Mouse (Mus musculus) kidney, postnatal 14 days (tissue): ENCODE measurements around the gene Txndc11.
A peak's percentile ranks its signal among the peaks of the same experiment; 100 is the strongest.
"Not testable (repeated sequence)": the region's sequence is repeated elsewhere in the genome, so short reads cannot be mapped to it uniquely, and the experiment has no call there.

Source experiments
- DNase-seq: peaks from one replicate; pipeline ENCODE4 v3.0.0; 2022; ENCODE audit warnings: mixed read lengths

The Txndc11 gene

GRCm38 (mm10) chr16:11134348-11135344 is at the start of gene Txndc11:
TSS of gene Txndc11 (minus strand) at chr16:11134650.
- DNase-seq: peak; percentile 100

GRCm38 (mm10) chr16:11177404-11177803 is 43.0 kb upstream of the Txndc11 start:
- no peak for DNase-seq

- DNase-seq: no peak
These were observed 42.4 kb upstream of the Txndc11 start for GRCm38 (mm10) chr16:11176884-11177244.

GRCm38 (mm10) chr16:11176208-11176883 is 41.9 kb upstream of the Txndc11 start, which contains the start of gene Zc3h7a:
TSS of gene Zc3h7a (minus strand) at chr16:11176393.
- DNase-seq: peak; percentile 95

- peak; percentile 78 for DNase-seq
These were observed 41.2 kb upstream of the Txndc11 start for GRCm38 (mm10) chr16:11175489-11176207.

GRCm38 (mm10) chr16:11175100-11175488 is 40.6 kb upstream of the Txndc11 start:
- no peak for DNase-seq

DNA sequence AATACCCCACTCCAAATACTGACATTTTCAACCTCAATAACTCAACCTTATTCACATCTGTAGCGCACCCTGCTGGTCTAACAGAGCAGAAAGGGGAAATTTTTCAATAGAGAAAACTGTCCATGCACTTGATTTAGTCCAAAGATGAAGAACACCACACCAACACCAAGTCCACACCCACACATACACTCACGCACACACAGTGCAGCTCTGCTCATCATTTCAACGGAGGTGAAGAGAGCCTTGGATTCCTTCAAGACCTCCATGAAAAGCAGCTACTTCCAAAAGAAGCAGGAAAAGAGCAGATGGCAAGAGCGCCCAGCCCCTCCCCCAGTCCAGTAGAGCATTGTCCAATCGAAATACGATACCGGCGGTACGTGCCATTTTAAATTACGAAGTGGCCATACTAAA is 40.2 kb upstream of the Txndc11 start:
- peak; percentile 68 for DNase-seq

- DNase-seq: no peak
These were observed 37.2 kb upstream of the Txndc11 start for GRCm38 (mm10) chr16:11171679-11172078.

- DNase-seq: no peak
These were observed 32.0 kb upstream of the Txndc11 start for GRCm38 (mm10) chr16:11166431-11166830.

GRCm38 (mm10) chr16:11164695-11165255 is 30.3 kb upstream of the Txndc11 start:
- DNase-seq: peak; percentile 49

- not testable (repeated sequence) for DNase-seq
These were observed 23.3 kb upstream of the Txndc11 start for GRCm38 (mm10) chr16:11157721-11158120.

GRCm38 (mm10) chr16:11154500-11154899 is 20.1 kb upstream of the Txndc11 start:
- DNase-seq: no peak

GRCm38 (mm10) chr16:11143706-11144483 is 9.4 kb upstream of the Txndc11 start:
- peak; percentile 100 for DNase-seq

DNA sequence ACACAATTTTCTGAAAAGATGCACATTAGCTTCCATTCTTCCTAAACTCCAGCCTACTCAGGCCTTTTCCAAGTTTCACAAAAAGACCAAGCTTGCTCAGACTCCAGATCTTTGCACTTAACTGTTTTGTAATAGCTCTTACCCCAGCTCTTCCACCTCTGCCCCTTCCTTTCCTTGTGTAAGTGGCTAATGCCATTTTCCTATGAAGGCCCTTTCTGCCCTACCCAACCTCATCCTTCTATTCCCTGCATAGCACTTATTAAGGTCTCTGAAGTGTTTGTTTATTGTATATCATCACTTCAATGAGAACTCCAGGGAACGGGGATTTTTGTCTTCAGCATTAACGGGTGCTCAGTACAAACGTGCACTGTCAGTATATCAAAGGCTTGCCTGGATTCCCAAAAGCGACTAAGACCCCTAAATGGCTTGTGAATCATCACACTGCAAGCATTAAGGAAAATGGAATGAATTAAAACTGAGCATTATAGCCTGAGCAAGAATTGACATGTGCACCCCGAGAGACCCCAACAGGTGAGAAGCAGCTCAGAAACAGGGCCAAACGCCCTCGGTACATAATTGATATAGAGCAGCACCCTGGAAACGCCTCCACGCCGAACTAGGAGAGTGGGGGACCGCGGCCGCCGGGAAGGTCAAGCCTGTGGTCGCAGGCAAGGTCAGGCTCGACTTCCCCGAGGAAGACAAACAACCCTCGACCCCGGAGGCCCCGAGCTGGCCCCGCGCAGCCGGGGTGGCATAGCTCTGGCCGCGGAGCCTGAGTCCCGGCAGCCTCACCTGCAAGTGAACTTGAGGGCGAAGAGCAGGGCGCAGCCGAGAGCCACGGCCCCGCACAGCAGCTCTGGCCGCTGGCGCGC is 738 bp downstream of the Txndc11 start:
- DNase-seq: no peak

GRCm38 (mm10) chr16:11132839-11133238 is 1.6 kb downstream of the Txndc11 start:
- no peak for DNase-seq

DNA sequence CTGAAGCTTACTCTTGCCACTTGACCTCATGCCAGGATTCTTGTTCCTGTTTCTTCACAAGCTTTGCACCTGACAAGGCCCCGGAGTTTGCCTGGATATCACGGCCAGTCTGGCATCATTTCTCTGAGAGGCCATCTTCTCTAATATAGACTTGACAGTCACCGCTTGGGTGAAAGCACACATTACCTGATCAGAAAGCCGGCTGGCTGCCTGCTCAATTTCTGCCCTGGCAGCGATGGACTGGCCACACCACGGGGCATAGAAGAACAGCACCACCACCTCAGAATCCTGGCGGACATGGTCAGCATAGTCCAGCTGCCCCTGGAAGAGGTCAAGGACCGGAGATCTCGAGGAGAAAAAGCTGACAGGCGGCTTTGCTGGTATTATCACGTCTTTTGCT is 6.1 kb downstream of the Txndc11 start:
- DNase-seq: peak; percentile 17

- no peak for DNase-seq
These were observed 9.1 kb downstream of the Txndc11 start for GRCm38 (mm10) chr16:11125371-11125770.

GRCm38 (mm10) chr16:11124110-11124509 is 10.3 kb downstream of the Txndc11 start:
- DNase-seq: no peak

- no peak for DNase-seq
These were observed 11.8 kb downstream of the Txndc11 start for GRCm38 (mm10) chr16:11122625-11123024.

- no peak for DNase-seq
These were observed 25.2 kb downstream of the Txndc11 start for GRCm38 (mm10) chr16:11109198-11109740.

DNA sequence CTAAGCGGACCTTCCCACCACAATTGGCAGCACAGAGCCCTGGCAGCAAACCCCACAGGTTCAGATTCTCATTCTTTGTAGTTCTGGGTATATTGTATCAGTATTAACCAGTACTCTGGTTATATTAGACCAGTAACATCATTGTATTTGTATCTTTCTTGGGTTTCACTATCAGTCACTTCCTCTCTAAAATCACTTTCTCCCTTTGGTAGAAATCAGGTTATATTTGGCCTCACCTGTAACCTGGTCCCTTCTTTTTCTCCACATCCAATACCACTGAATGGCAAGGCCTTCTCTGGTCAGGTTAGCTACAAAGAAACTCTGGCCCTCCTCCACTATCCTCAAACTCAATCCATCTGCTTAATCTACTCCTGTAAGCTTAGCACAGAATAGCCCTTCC is 29.5 kb downstream of the Txndc11 start:
- no peak for DNase-seq
